Mouse (Mus musculus): ENCODE data around the gene Olfr597.

DNA sequence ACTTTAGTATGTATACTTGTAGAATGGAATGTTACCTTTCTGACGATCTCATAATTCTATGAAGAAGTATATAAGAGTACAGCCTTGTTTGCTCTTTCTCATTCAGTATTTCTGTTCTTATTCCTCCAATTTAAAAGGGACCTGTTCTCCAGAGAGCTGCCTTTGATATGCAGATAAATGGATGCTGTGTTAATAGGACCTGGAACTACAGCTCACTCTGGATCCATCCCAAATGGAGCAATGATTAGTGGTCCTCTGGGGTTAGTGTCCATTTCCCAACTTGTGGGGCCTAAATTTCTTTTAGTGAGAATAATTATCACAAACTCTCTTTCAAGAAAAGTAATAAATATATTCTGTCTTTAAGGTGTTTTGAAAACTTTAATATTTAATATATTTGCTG is 46.4 kb downstream of the Olfr597 start, which contains the start of gene Olfr601:
- TF ChIP-seq CTCF (IDR thresholded peaks at IDR 0.05) (no peak), EP300 (IDR thresholded peaks at IDR 0.05) (no peak)
